Mouse (Mus musculus): ENCODE results near the gene Saysd1. TPM values are rescaled to one million over a fixed set of nuclear protein-coding genes. Genes with fewer than 3 reads are reported as not detected.
A peak's percentile ranks its signal among the peaks of the same experiment; 100 is the strongest.

The Saysd1 gene
- total RNA-seq, 1 experiment from 2014 or later: 2.1 TPM

GRCm38 (mm10) chr14:20168054-20168453 is 29.7 kb upstream of the Saysd1 start:
- ATAC-seq (replicated peaks; ENCODE audit: low read depth, poor library complexity, severe bottlenecking): no peak

GRCm38 (mm10) chr14:20165413-20165812 is 27.1 kb upstream of the Saysd1 start:
- no peak for ATAC-seq (replicated peaks; ENCODE audit: low read depth, poor library complexity, severe bottlenecking)

GRCm38 (mm10) chr14:20164438-20164837 is 26.1 kb upstream of the Saysd1 start:
- no peak for ATAC-seq (replicated peaks; ENCODE audit: low read depth, poor library complexity, severe bottlenecking)

GRCm38 (mm10) chr14:20162686-20163085 is 24.4 kb upstream of the Saysd1 start:
- no peak for ATAC-seq (replicated peaks; ENCODE audit: low read depth, poor library complexity, severe bottlenecking)

GRCm38 (mm10) chr14:20158727-20159681 is 20.7 kb upstream of the Saysd1 start:
- ATAC-seq (replicated peaks; ENCODE audit: low read depth, poor library complexity, severe bottlenecking): no peak

- ATAC-seq (replicated peaks; ENCODE audit: low read depth, poor library complexity, severe bottlenecking): no peak
Measured at GRCm38 (mm10) chr14:20157595-20157994, 19.3 kb upstream of the Saysd1 start.

GRCm38 (mm10) chr14:20155718-20156117 is 17.4 kb upstream of the Saysd1 start:
- no peak for ATAC-seq (replicated peaks; ENCODE audit: low read depth, poor library complexity, severe bottlenecking)

GRCm38 (mm10) chr14:20154937-20155336 is 16.6 kb upstream of the Saysd1 start:
- no peak for ATAC-seq (replicated peaks; ENCODE audit: low read depth, poor library complexity, severe bottlenecking)

- ATAC-seq (replicated peaks; ENCODE audit: low read depth, poor library complexity, severe bottlenecking): peak; percentile 53; the same call in 1 of the 2 replicates
Measured at GRCm38 (mm10) chr14:20154245-20154644, 15.9 kb upstream of the Saysd1 start.

- ATAC-seq (replicated peaks; ENCODE audit: low read depth, poor library complexity, severe bottlenecking): no peak
Measured at GRCm38 (mm10) chr14:20149127-20150080, 11.1 kb upstream of the Saysd1 start.

GRCm38 (mm10) chr14:20148514-20148913 is 10.2 kb upstream of the Saysd1 start:
- no peak for ATAC-seq (replicated peaks; ENCODE audit: low read depth, poor library complexity, severe bottlenecking)

GRCm38 (mm10) chr14:20147854-20148253 is 9.5 kb upstream of the Saysd1 start:
- no peak for ATAC-seq (replicated peaks; ENCODE audit: low read depth, poor library complexity, severe bottlenecking)

GRCm38 (mm10) chr14:20144093-20144492 is 5.8 kb upstream of the Saysd1 start:
- no peak for ATAC-seq (replicated peaks; ENCODE audit: low read depth, poor library complexity, severe bottlenecking)

- no peak for ATAC-seq (replicated peaks; ENCODE audit: low read depth, poor library complexity, severe bottlenecking)
Measured at GRCm38 (mm10) chr14:20134965-20135671, 3.2 kb downstream of the Saysd1 start.

GRCm38 (mm10) chr14:20128162-20128561 is 10.2 kb downstream of the Saysd1 start:
- ATAC-seq (replicated peaks; ENCODE audit: low read depth, poor library complexity, severe bottlenecking): no peak

- no peak for ATAC-seq (replicated peaks; ENCODE audit: low read depth, poor library complexity, severe bottlenecking)
Measured at GRCm38 (mm10) chr14:20127406-20128087, 10.8 kb downstream of the Saysd1 start.

GRCm38 (mm10) chr14:20120868-20121267 is 17.5 kb downstream of the Saysd1 start:
- ATAC-seq (replicated peaks; ENCODE audit: low read depth, poor library complexity, severe bottlenecking): peak; percentile 84

GRCm38 (mm10) chr14:20120012-20120411 is 18.3 kb downstream of the Saysd1 start:
- no peak for ATAC-seq (replicated peaks; ENCODE audit: low read depth, poor library complexity, severe bottlenecking)

- ATAC-seq (replicated peaks; ENCODE audit: low read depth, poor library complexity, severe bottlenecking): no peak
Measured at GRCm38 (mm10) chr14:20116149-20116605, 22.2 kb downstream of the Saysd1 start.

All from common myeloid progenitor, adult 5-6 weeks (primary cell).